Mouse (Mus musculus) left cerebral cortex, postnatal 36 days (tissue): Measurements from ENCODE around the gene Tal1. TPM values are rescaled to one million over a fixed set of nuclear protein-coding genes. Genes with fewer than 3 reads are reported as not detected.
A peak's percentile ranks its signal among the peaks of the same experiment; 100 is the strongest.

Experiments
- DNase-seq, 2 experiments: peaks; one replicate each; pipeline ENCODE4 v3.0.0; 2021 to 2022; ENCODE audit warnings: low spot score in 2 of 2, mixed read lengths in 1 of 2
- intact Hi-C: fragments of 180-260 bp; cut with DNase I; formaldehyde crosslinking; loops from one replicate; pipeline ENCODE4 v1.15.1; 2025
- total RNA-seq, 2 experiments: library from RNA; stranded (reverse); gene quantifications; 2 replicates each; pipeline ENCODE4 v1.2.3; 2021

Gene Tal1
- total RNA-seq, 2 experiments from 2014 or later: 1.6 to 2.2 TPM

- no peak for DNase-seq
- intact Hi-C loops: no loop called here
These were observed 6.8 kb downstream of the Tal1 start for GRCm38 (mm10) chr4:115062875-115063517.

GRCm38 (mm10) chr4:115063518-115064239 is 7.5 kb downstream of the Tal1 start:
- intact Hi-C loops: no loop called here
- DNase-seq: no peak

DNA sequence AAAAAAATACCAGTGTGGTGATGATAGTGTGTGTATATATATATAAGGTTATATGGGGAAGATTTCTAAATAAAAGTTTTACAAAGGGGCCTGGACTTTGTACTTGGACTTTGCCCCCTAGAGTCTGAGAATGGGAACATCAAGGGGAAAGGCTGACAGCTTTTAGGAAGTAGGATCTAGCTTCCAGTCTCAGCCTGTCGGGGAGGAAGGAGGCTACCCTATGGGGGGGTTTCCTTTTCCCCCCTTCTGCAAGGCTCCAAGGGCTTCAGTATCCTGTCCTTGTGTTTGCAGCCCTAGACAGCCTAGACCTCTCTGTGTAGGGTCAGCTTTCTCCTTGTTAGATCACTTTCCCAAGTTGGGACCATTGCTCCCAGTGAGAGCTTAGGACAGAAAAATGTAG is 15.4 kb downstream of the Tal1 start:
- no peak for DNase-seq
- intact Hi-C loops: no loop called here

- DNase-seq: no peak
- intact Hi-C loops: no loop called here
These were observed 18.6 kb downstream of the Tal1 start for GRCm38 (mm10) chr4:115074789-115075188.

DNA sequence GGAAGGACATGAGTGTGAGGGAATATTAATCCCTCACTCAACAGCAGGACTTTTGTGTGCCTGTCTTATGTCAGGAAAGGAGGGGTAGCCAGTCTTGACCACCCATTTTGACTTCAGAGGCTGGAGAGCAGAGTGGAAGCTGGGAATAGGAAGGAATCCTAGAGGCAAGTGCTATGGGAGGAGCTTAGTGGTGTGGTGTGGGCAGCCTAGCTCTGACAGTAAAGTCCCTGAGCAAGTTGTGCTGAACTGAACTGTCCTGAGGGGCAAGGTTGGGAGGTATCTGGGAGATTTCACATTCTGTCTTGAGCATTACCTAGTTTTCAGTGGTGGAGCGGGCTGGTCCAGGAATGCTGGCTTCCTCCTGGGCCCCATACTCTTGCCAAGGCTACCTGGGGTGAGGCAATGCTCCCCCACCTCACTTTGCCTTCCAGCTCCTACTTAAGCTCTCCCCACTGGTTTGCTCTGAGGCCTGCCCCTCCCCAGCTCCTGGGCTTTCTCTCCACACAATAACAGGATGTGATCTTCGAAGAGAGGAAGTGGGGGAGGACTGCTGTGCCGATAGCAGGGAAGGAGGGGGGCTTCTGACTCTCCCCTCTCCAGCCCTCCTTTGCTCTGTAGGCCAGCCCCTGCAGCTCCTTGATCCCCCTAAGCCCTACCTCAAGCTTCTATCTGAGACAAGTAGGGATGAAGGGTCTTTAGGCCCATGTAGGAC is 19.1 kb downstream of the Tal1 start:
- intact Hi-C loops: no loop called here

DNA sequence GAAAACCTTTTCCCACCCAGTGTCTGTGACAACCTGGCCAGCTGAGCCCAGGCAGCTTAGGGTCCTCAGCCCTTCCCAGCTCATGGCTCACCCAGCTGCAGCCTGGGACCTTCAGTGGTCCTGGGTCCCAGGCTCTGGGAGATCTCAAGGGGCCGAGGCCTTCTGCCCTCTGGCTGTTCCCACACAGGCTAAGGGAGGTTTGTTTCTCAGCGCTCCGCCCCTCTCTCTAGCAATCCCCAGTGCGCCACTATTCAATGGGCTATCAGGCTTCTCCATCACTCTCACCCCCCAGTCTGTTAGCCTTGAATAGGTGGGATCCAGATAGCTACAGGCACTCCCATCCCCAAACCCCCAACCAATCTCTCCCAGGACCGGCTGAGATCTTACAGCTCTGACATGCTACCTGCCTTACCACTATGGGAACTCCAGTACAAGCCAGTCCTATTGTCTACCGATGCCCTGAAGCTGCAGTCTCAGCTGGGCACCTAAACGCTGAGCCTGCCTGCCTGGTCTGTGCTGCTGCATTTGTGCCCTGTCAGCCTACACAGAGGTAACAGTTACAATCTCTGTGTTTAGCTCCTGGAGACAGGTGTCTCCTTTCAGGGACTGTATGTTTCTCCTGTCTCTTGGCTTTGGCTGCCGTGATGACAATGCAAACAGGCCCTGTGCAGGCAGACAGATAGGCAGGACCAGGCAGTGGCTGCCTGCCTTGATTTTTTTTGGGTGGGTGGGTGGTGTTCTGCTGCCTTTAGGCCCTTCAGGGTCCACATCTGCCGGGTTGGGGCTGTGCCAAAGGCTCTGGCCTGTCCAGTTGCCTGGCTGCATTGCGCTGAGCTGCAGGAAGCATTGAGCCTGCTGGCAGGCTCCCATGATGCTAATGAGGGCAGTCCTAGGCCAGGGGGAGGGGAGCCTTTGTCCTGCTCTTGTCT is 22.9 kb downstream of the Tal1 start:
- no peak for DNase-seq
- intact Hi-C loops: no loop called here

More for the DNA sequence above, 19.1 kb downstream of the Tal1 start:
- DNase-seq: no peak

- intact Hi-C loops: loop anchor here (10.0 kb wide), 1 partner anchor 85 kb away; no protein-coding TSS in a partner anchor
These were observed 23.7 kb downstream of the Tal1 start for GRCm38 (mm10) chr4:115079821-115080349.

DNA sequence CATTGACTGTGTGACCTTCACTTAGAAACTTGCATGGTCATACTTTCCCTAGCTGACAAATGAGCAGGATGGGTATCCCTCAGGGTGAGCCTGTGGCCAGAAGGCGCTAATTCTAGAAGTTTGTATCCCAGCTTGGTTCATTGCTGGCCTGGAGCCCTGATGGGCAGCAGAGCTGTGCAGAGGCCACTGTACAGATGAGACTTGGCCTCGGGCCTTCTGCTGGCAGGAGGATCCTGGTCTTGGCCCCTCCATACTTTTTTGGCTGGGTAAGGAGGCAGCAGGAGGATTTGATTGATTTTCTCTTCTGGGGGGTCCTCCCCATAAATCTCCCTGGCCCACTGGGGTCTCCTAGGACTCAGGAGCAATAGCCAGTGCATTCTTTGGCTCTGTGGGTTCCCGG is 26.8 kb downstream of the Tal1 start:
- intact Hi-C loops: loop anchor here (10.0 kb wide), 1 partner anchor 88 kb away; no protein-coding TSS in a partner anchor

More at GRCm38 (mm10) chr4:115079821-115080349, 23.7 kb downstream of the Tal1 start:
- no peak for DNase-seq

DNA sequence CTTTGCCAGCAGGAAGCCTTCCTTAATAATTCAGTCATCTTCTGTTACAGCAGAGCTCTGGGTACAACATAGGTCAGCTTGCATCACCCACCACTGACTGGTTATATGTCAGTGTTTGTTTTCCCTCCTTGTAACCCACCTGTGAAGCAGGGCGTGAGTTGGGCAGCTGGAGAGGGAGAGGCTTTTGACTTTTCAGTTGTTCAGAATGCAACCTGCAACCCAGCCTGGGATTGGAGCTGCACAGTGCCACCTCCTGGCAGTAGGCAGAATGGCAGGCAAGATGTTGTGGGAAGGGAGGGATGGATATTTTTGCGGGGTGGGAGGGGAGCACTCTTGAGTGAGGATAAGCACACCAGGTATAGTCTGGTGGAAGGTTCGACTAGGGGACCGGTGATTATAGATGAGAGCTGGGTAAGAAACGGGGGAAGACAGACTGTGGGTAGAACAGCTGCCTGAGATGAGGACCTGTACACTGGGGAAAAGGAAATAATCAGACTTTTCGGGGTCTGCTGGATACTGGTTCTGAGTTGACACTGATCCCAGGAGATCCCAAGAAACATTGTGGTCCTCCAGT is 29.4 kb downstream of the Tal1 start:
- intact Hi-C loops: loop anchor here (5.0 to 10.0 kb wide), 2 partner anchors 38 to 91 kb away; no protein-coding TSS in a partner anchor
- DNase-seq: peak; percentile 37 to 38

More for the DNA sequence above, 26.8 kb downstream of the Tal1 start:
- DNase-seq: no peak

GRCm38 (mm10) chr4:115086257-115086656 is 30.0 kb downstream of the Tal1 start:
- intact Hi-C loops: loop anchor here (5.0 to 10.0 kb wide), 2 partner anchors 39 to 91 kb away; no protein-coding TSS in a partner anchor
- no peak for DNase-seq

- DNase-seq: no peak
- intact Hi-C loops: loop anchor here (5.0 to 10.0 kb wide), 2 partner anchors 40 to 92 kb away; no protein-coding TSS in a partner anchor
These were observed 30.7 kb downstream of the Tal1 start for GRCm38 (mm10) chr4:115086763-115087415.

DNA sequence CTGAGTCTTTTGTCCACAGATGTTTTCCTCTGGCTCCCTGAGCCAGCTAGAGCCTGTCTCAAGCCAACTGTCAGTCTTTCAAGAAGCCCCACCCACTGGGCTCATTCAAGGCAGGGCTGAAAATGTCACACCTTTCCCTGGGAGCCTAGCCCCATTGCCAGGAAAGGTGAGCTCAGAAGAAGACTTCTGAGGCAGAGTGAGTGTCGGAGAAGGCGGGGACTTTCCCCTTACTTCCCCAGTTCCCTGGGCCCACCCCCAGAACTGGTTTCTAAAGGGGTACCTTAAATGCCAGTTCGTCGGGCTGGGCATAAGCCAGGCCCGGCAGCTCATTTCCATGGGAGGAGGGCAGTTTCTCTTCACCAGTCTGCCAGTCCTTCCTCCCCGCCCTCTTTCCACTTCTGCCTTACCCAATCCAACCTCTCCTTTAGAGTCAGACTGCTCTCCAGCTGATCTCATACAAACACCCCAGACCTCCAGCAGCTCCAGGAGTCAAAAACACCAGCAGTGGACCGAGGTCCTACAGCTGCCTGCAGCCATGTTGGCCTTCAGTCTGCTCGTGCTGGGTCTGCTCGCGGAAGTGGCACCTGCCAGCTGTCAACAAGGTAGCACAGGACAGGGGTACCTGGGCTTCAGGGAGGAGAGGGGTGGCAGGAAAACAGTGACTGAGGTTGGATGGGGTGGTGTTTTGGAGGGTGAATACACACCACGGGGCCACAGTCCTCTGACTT is 32.5 kb downstream of the Tal1 start, which contains the start of gene Pdzk1ip1:
Gene Pdzk1ip1, plus strand, starts transcription at position 98 of the 728 bp plus-strand sequence.
- intact Hi-C loops: loop anchor here (5.0 to 10.0 kb wide), 2 partner anchors 41 to 94 kb away; no protein-coding TSS in a partner anchor
- DNase-seq: no peak

DNA sequence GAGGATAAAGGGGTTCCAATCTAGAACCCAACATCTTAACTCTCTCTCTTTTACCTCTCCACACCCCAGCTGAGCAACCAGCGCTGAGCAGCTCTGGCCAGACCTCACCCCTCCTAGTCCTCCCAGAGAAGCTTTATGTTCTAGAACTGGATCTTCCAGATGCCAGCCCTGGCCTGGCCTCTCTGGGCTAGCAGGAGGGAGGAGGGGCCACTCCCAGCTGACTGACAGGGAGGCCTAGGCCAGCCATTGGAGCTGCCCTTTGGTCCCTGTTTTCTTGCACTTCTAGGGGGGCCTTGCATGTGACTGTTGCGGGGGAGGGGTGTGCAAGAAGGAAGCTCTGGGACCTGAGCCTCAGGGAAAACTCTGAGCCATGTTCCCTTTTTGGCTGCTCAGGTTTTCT is 34.4 kb downstream of the Tal1 start:
- DNase-seq: no peak
- intact Hi-C loops: no loop called here

DNA sequence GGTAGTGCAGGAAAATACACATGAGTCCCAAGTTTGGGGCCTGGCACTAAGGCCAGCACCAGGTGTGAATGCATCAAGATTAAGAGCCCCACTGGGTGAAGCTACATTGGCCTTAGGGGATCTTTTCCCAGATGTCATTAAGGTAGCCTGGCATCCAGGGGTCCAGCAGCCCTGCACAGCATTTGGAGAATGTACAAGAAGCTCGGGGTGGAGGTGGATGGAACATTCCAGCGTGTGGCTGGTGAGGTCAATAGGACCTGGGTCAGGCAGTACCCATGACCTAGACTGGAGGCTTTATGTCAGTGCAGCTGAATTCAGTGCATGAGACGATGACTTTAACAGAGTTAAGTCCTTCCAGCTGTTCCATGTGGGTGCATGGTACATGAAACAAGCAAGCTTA is 35.6 kb downstream of the Tal1 start:
- DNase-seq: no peak
- intact Hi-C loops: no loop called here

- intact Hi-C loops: no loop called here
- no peak for DNase-seq
These were observed 37.2 kb downstream of the Tal1 start for GRCm38 (mm10) chr4:115093331-115093864.

- no peak for DNase-seq
- intact Hi-C loops: no loop called here
These were observed 37.8 kb downstream of the Tal1 start for GRCm38 (mm10) chr4:115094056-115094455.
